Mouse (Mus musculus) brown adipose tissue, adult 24 weeks (tissue): Measurements from ENCODE around the gene Zdhhc1. TPM values are rescaled to one million over a fixed set of nuclear protein-coding genes. Genes with fewer than 3 reads are reported as not detected.
A peak's percentile ranks its signal among the peaks of the same experiment; 100 is the strongest.

Experiments used
- H3K27ac ChIP-seq: fragments of 200-500 bp; replicated peaks from 2 replicates; pipeline ENCODE4 v1.5.1; 2012; ENCODE audit warnings: low read depth, mild to moderate bottlenecking, low read length
- H3K4me1 ChIP-seq: fragments of 200-500 bp; 2 replicates; pipeline ENCODE4 v1.6.1; 2012; ENCODE audit warnings: low read length, mixed read lengths; ENCODE audit not compliant: control insufficient read depth, insufficient read depth, insufficient read length
- H3K4me3 ChIP-seq: fragments of 200-500 bp; 2 replicates; pipeline ENCODE4 v1.5.1; 2012; ENCODE audit warnings: low read depth, mild to moderate bottlenecking, low read length, moderate library complexity; ENCODE audit not compliant: insufficient read depth
- polyA plus RNA-seq: library from polyadenylated mRNA; stranded (reverse); fragments of >200 nt; gene quantifications from 2 replicates; pipeline ENCODE4 v1.2.4, GENCODE M21; 2012; ENCODE audit not compliant: missing spikeins, insufficient read depth, insufficient read length

Gene Zdhhc1
- polyA plus RNA-seq, 1 experiment, result 10.2 TPM

- no peak overlapping the region for H3K4me3 ChIP-seq
- H3K27ac ChIP-seq, result no peak overlapping the region
- H3K4me1 ChIP-seq, result 0 out of 2 replicates have a peak, but pooled peaks cover 2% of the 10 kb centered on the region
Measured at GRCm38 (mm10) chr8:105445296-105446126, 51.2 kb downstream of the Zdhhc1 start.

GRCm38 (mm10) chr8:105442661-105443060 is 54.0 kb downstream of the Zdhhc1 start:
- no peak overlapping the region for H3K4me3 ChIP-seq
- no peak overlapping the region for H3K27ac ChIP-seq
- peaks cover 5% of the 10 kb centered on the region for H3K4me1 ChIP-seq

GRCm38 (mm10) chr8:105441433-105441832 is 55.3 kb downstream of the Zdhhc1 start:
- no peak overlapping the region for H3K4me3 ChIP-seq
- H3K4me1 ChIP-seq, result peaks cover 7% of the 10 kb centered on the region
- H3K27ac ChIP-seq, result no peak overlapping the region

GRCm38 (mm10) chr8:105438865-105439264 is 57.8 kb downstream of the Zdhhc1 start:
- Histone ChIP-seq H3K27ac (no peak overlapping the region), H3K4me3 (no peak overlapping the region), H3K4me1 (peaks cover 10% of the 10 kb centered on the region)

- H3K4me3 ChIP-seq, result no peak overlapping the region
- H3K27ac ChIP-seq, result no peak overlapping the region
- peaks cover 12% of the 10 kb centered on the region for H3K4me1 ChIP-seq
Measured at GRCm38 (mm10) chr8:105437078-105437748, 59.5 kb downstream of the Zdhhc1 start.

GRCm38 (mm10) chr8:105436218-105436617 is 60.5 kb downstream of the Zdhhc1 start:
- Histone ChIP-seq H3K27ac (no peak overlapping the region), H3K4me1 (peaks cover 12% of the 10 kb centered on the region), H3K4me3 (no peak overlapping the region)

- Histone ChIP-seq H3K27ac (peak overlapping the region; percentile 67), H3K4me3 (no peak overlapping the region), H3K4me1 (peaks cover 15% of the 10 kb centered on the region)
Measured at GRCm38 (mm10) chr8:105434136-105434535, 62.6 kb downstream of the Zdhhc1 start.

- Histone ChIP-seq H3K4me1 (peaks cover 15% of the 10 kb centered on the region), H3K4me3 (no peak overlapping the region), H3K27ac (peak overlapping the region; percentile 67)
Measured at GRCm38 (mm10) chr8:105433511-105433910, 63.2 kb downstream of the Zdhhc1 start.

GRCm38 (mm10) chr8:105433021-105433420 is 63.7 kb downstream of the Zdhhc1 start:
- no peak overlapping the region for H3K4me3 ChIP-seq
- peaks cover 15% of the 10 kb centered on the region for H3K4me1 ChIP-seq
- H3K27ac ChIP-seq, result peak overlapping the region; percentile 67

- Histone ChIP-seq H3K4me3 (no peak overlapping the region), H3K4me1 (peaks cover 13% of the 10 kb centered on the region), H3K27ac (0 out of 2 replicates have a peak overlapping the region, but pooled peaks have one; percentile 29)
Measured at GRCm38 (mm10) chr8:105431743-105432515, 64.8 kb downstream of the Zdhhc1 start.

- Histone ChIP-seq H3K4me3 (no peak overlapping the region), H3K27ac (peak overlapping the region; percentile 93), H3K4me1 (peaks cover 7% of the 10 kb centered on the region)
Measured at GRCm38 (mm10) chr8:105426878-105427277, 69.8 kb downstream of the Zdhhc1 start.

Other genes with a start within 250 kb of the Zdhhc1 start
- 1.9 and 2.8 TPM in 2 replicates for gene B3gnt9, start 241.7 kb downstream of the Zdhhc1 start, polyA plus RNA-seq
- gene Tradd, start 232.3 kb downstream of the Zdhhc1 start, polyA plus RNA-seq, result 5.1 TPM in 2 replicates
- gene Fbxl8, start 232.3 kb downstream of the Zdhhc1 start, polyA plus RNA-seq, result 2.0 TPM in 2 replicates
- gene Hsf4, start 227.1 kb downstream of the Zdhhc1 start, polyA plus RNA-seq, result 5.0 and 6.9 TPM in 2 replicates
- gene Nol3, start 220.8 kb downstream of the Zdhhc1 start, polyA plus RNA-seq, result 57.4 and 71.2 TPM in 2 replicates
- 0.63 and 1.4 TPM in 2 replicates for gene 4931428F04Rik, start 207.0 kb downstream of the Zdhhc1 start, polyA plus RNA-seq
- 0.83 and 3.3 TPM in 2 replicates for gene Exoc3l, start 200.8 kb downstream of the Zdhhc1 start, polyA plus RNA-seq
- 22.5 and 27.0 TPM in 2 replicates for gene E2f4, start 199.2 kb downstream of the Zdhhc1 start, polyA plus RNA-seq
- 1.1 and 4.7 TPM in 2 replicates for gene Elmo3, start 191.3 kb downstream of the Zdhhc1 start, polyA plus RNA-seq
- 0.83 and 0.99 TPM in 2 replicates for gene Lrrc29, start 170.6 kb downstream of the Zdhhc1 start, polyA plus RNA-seq
- gene Tmem208, start 170.5 kb downstream of the Zdhhc1 start, polyA plus RNA-seq, result 60.5 and 72.6 TPM in 2 replicates
- gene Fhod1, start 148.9 kb downstream of the Zdhhc1 start, polyA plus RNA-seq, result 2.1 and 3.3 TPM in 2 replicates
- 0.24 TPM in 1 of 2 replicates, not detected in the other for gene Slc9a5, start 148.1 kb downstream of the Zdhhc1 start, polyA plus RNA-seq
- not detected in 2 replicates for gene Plekhg4, start 123.6 kb downstream of the Zdhhc1 start, polyA plus RNA-seq
- gene Kctd19, start 83.4 kb downstream of the Zdhhc1 start, polyA plus RNA-seq, result not detected in 2 replicates
- 0.88 and 1.0 TPM in 2 replicates for gene Lrrc36, start 83.3 kb downstream of the Zdhhc1 start, polyA plus RNA-seq
- gene Tppp3, start 25.4 kb downstream of the Zdhhc1 start, polyA plus RNA-seq, result 29.6 and 45.2 TPM in 2 replicates
- gene Hsd11b2, start 21.9 kb upstream of the Zdhhc1 start, polyA plus RNA-seq, result not detected in 2 replicates
- 52.7 and 65.1 TPM in 2 replicates for gene Atp6v0d1, start 69.1 kb upstream of the Zdhhc1 start, polyA plus RNA-seq
- 13.4 and 14.4 TPM in 2 replicates for gene Ripor1, start 108.4 kb upstream of the Zdhhc1 start, polyA plus RNA-seq
- 18.5 and 22.9 TPM in 2 replicates for gene Ctcf, start 139.7 kb upstream of the Zdhhc1 start, polyA plus RNA-seq
- not detected in 2 replicates for gene Agrp, start 140.5 kb upstream of the Zdhhc1 start, polyA plus RNA-seq
- gene Carmil2, start 189.4 kb upstream of the Zdhhc1 start, polyA plus RNA-seq, result not detected in 2 replicates
- gene Acd, start 204.2 kb upstream of the Zdhhc1 start, polyA plus RNA-seq, result 12.3 and 15.9 TPM in 2 replicates
- 10.2 and 10.6 TPM in 2 replicates for gene Pard6a, start 204.2 kb upstream of the Zdhhc1 start, polyA plus RNA-seq
- gene 4933405L10Rik, start 210.8 kb upstream of the Zdhhc1 start, polyA plus RNA-seq, result 0.87 TPM in 1 of 2 replicates, not detected in the other
- 0.52 TPM in 1 of 2 replicates, not detected in the other for gene Enkd1, start 211.3 kb upstream of the Zdhhc1 start, polyA plus RNA-seq